Mouse (Mus musculus) forebrain, embryonic 14.5 days (tissue): ENCODE measurements around the gene Gm17606. TPM values are rescaled to one million over a fixed set of nuclear protein-coding genes. Genes with fewer than 3 reads are reported as not detected.
A peak's percentile ranks its signal among the peaks of the same experiment; 100 is the strongest.

Experiments
- ATAC-seq: fragments of 200-750 bp; cut with Nextera tagmentation; 2 replicates; pipeline ENCODE4 v1.8.0; 2017; ENCODE audit warnings: mild to moderate bottlenecking, moderate library complexity
- DNase-seq: peaks from one replicate; pipeline ENCODE4 v3.0.0-alpha.2; 2015; ENCODE audit warnings: low spot score
- H3K27ac ChIP-seq: fragments of 300-500 bp; sonication (generic); 2 replicates; pipeline ENCODE4 v1.5.1; 2014; ENCODE audit warnings: low read depth, mild to moderate bottlenecking, control low read depth, low read length, moderate library complexity
- H3K27me3 ChIP-seq: fragments of 300-500 bp; sonication (generic); replicated peaks from 2 replicates; pipeline ENCODE4 v1.6.1; 2014; ENCODE audit warnings: low read length, control low read depth, mixed read lengths; ENCODE audit not compliant: control insufficient read depth, insufficient read depth
- H3K36me3 ChIP-seq: fragments of 300-500 bp; sonication (generic); 2 replicates; pipeline ENCODE4 v1.6.1; 2014; ENCODE audit warnings: low read length, control low read depth; ENCODE audit not compliant: control insufficient read depth, insufficient read depth
- H3K4me1 ChIP-seq: fragments of 300-500 bp; sonication (generic); 2 replicates; pipeline ENCODE4 v1.6.1; 2014; ENCODE audit warnings: antibody characterized with exemption, low read length, control low read depth; ENCODE audit not compliant: control insufficient read depth, insufficient read depth
- H3K4me2 ChIP-seq: fragments of 300-500 bp; sonication (generic); 2 replicates; pipeline ENCODE4 v1.6.1; 2014; ENCODE audit warnings: mild to moderate bottlenecking, control low read depth, low read length
- H3K4me3 ChIP-seq: fragments of 300-500 bp; sonication (generic); 2 replicates; pipeline ENCODE4 v1.5.1; 2014; ENCODE audit warnings: low read depth, low read length, control low read depth
- H3K9ac ChIP-seq: fragments of 300-500 bp; sonication (generic); 2 replicates; pipeline ENCODE4 v1.6.1; 2014; ENCODE audit warnings: mild to moderate bottlenecking, low read length, control low read depth, moderate library complexity
- H3K9me3 ChIP-seq: fragments of 300-500 bp; sonication (generic); replicated peaks from 2 replicates; pipeline ENCODE4 v1.6.1; 2016; ENCODE audit warnings: low read length, control low read depth, mixed read lengths; ENCODE audit not compliant: control insufficient read depth
- WGBS: fragments of 180-500 bp; shearing (Covaris S2); extraction: QIAGEN DNeasy Blood & Tissue Kit; methylation state at CpG from one replicate; pipeline ENCODE4 v1.1.7; 2014; 5-methylcytosine and 5-hydroxymethylcytosine counted together
- polyA plus RNA-seq: library from polyadenylated mRNA; unstranded; fragments of >200 nt; fragmentation: Nextera tagmentation; extraction: Ambion mirVana; gene quantifications from 2 replicates; pipeline ENCODE4 v1.2.1, GENCODE M21; 2014

The Gm17606 gene
- polyA plus RNA-seq, 1 experiment from 2014 or later, result not detected

- peaks cover 22% of the 10 kb centered on the region for H3K4me1 ChIP-seq
- peak overlapping the region; percentile 74 for H3K4me3 ChIP-seq
- DNase-seq, result peak; percentile 92
- H3K27ac ChIP-seq, result peak overlapping the region; percentile 84
- H3K9ac ChIP-seq, result peak overlapping the region; percentile 91
- H3K9me3 ChIP-seq, result no peaks in the 10 kb centered on the region
- WGBS, result 1% methylated on average over 12 of the region's 12 CpGs
- H3K36me3 ChIP-seq, result peaks cover 64% of the 10 kb centered on the region
- H3K27me3 ChIP-seq, result no peaks in the 10 kb centered on the region
- H3K4me2 ChIP-seq, result peak overlapping the region; percentile 88
- ATAC-seq, result peak; percentile 89
These were observed 12.7 kb downstream of the Gm17606 start for GRCm38 (mm10) chr14:54653496-54653895.

GRCm38 (mm10) chr14:54660009-54660408 lies 19.3 kb downstream of the Gm17606 start:
- peaks cover 99% of the 10 kb centered on the region for H3K36me3 ChIP-seq
- WGBS, result 89% methylated on average over 2 of the region's 2 CpGs
- H3K4me3 ChIP-seq, result no peak overlapping the region

GRCm38 (mm10) chr14:54664477-54665222 lies 23.9 kb downstream of the Gm17606 start:
- Histone ChIP-seq H3K27ac (no peak overlapping the region), H3K27me3 (no peaks in the 10 kb centered on the region), H3K4me1 (no peaks in the 10 kb centered on the region), H3K9me3 (no peaks in the 10 kb centered on the region), H3K9ac (no peak overlapping the region), H3K36me3 (peaks cover 89% of the 10 kb centered on the region), H3K4me3 (no peak overlapping the region), H3K4me2 (no peak overlapping the region)
- 92% methylated on average over 10 of the region's 10 CpGs for WGBS
- no peak for DNase-seq
- ATAC-seq, result no peak

More at GRCm38 (mm10) chr14:54660009-54660408, 19.3 kb downstream of the Gm17606 start:
- Histone ChIP-seq H3K27ac (no peak overlapping the region), H3K9ac (no peak overlapping the region), H3K4me2 (no peak overlapping the region), H3K9me3 (no peaks in the 10 kb centered on the region), H3K27me3 (no peaks in the 10 kb centered on the region), H3K4me1 (no peaks in the 10 kb centered on the region)
- ATAC-seq, result no peak
- no peak for DNase-seq

GRCm38 (mm10) chr14:54669381-54669780 lies 28.6 kb downstream of the Gm17606 start:
- H3K4me1 ChIP-seq, result no peaks in the 10 kb centered on the region
- peak; percentile 41 for DNase-seq
- no peak overlapping the region for H3K4me3 ChIP-seq
- 80% methylated on average over 4 of the region's 4 CpGs for WGBS
- H3K27me3 ChIP-seq, result no peaks in the 10 kb centered on the region
- no peaks in the 10 kb centered on the region for H3K9me3 ChIP-seq
- H3K36me3 ChIP-seq, result peaks cover 78% of the 10 kb centered on the region
- no peak overlapping the region for H3K9ac ChIP-seq
- ATAC-seq, result no peak
- no peak overlapping the region for H3K4me2 ChIP-seq
- no peak overlapping the region for H3K27ac ChIP-seq

GRCm38 (mm10) chr14:54674317-54674716 lies 33.6 kb downstream of the Gm17606 start:
- Histone ChIP-seq H3K9ac (no peak overlapping the region), H3K4me1 (no peaks in the 10 kb centered on the region), H3K9me3 (no peaks in the 10 kb centered on the region), H3K27me3 (no peaks in the 10 kb centered on the region), H3K36me3 (peaks cover 80% of the 10 kb centered on the region), H3K4me2 (no peak overlapping the region), H3K4me3 (no peak overlapping the region), H3K27ac (no peak overlapping the region)
- no peak for ATAC-seq
- 83% methylated on average over 2 of the region's 2 CpGs for WGBS
- no peak for DNase-seq

GRCm38 (mm10) chr14:54676290-54676689 lies 35.5 kb downstream of the Gm17606 start:
- peaks cover 75% of the 10 kb centered on the region for H3K36me3 ChIP-seq
- no peak for ATAC-seq
- 89% methylated on average over 5 of the region's 5 CpGs for WGBS

GRCm38 (mm10) chr14:54678657-54679304 lies 38.0 kb downstream of the Gm17606 start:
- 89% methylated on average over 16 of the region's 16 CpGs for WGBS
- no peak overlapping the region for H3K4me3 ChIP-seq
- H3K27me3 ChIP-seq, result no peaks in the 10 kb centered on the region
- no peaks in the 10 kb centered on the region for H3K4me1 ChIP-seq
- no peak for ATAC-seq
- no peak overlapping the region for H3K9ac ChIP-seq
- no peak overlapping the region for H3K27ac ChIP-seq
- DNase-seq, result no peak
- H3K36me3 ChIP-seq, result peaks cover 70% of the 10 kb centered on the region
- H3K9me3 ChIP-seq, result no peaks in the 10 kb centered on the region
- no peak overlapping the region for H3K4me2 ChIP-seq

More at GRCm38 (mm10) chr14:54676290-54676689, 35.5 kb downstream of the Gm17606 start:
- no peaks in the 10 kb centered on the region for H3K4me1 ChIP-seq
- no peaks in the 10 kb centered on the region for H3K27me3 ChIP-seq
- no peak for DNase-seq
- no peak overlapping the region for H3K9ac ChIP-seq
- no peaks in the 10 kb centered on the region for H3K9me3 ChIP-seq
- H3K4me2 ChIP-seq, result no peak overlapping the region
- H3K4me3 ChIP-seq, result no peak overlapping the region
- H3K27ac ChIP-seq, result no peak overlapping the region

GRCm38 (mm10) chr14:54682396-54682795 lies 41.6 kb downstream of the Gm17606 start:
- Histone ChIP-seq H3K27me3 (no peaks in the 10 kb centered on the region), H3K36me3 (peaks cover 41% of the 10 kb centered on the region), H3K9me3 (no peaks in the 10 kb centered on the region), H3K4me1 (peaks cover 8% of the 10 kb centered on the region), H3K9ac (no peak overlapping the region), H3K4me3 (no peak overlapping the region), H3K4me2 (no peak overlapping the region), H3K27ac (no peak overlapping the region)
- DNase-seq (no peak), ATAC-seq (no peak)
- 87% methylated on average over 3 of the region's 3 CpGs for WGBS

GRCm38 (mm10) chr14:54685471-54685870 lies 44.7 kb downstream of the Gm17606 start:
- Histone ChIP-seq H3K9ac (peak overlapping the region; percentile 91), H3K36me3 (peaks cover 35% of the 10 kb centered on the region), H3K9me3 (no peaks in the 10 kb centered on the region), H3K4me2 (peak overlapping the region; percentile 80), H3K27ac (0 out of 2 replicates have a peak overlapping the region, but pooled peaks have one; percentile 41), H3K4me3 (peak overlapping the region; percentile 78), H3K4me1 (peaks cover 17% of the 10 kb centered on the region), H3K27me3 (no peaks in the 10 kb centered on the region)
- DNase-seq (no peak), ATAC-seq (no peak)
- 15% methylated on average over 8 of the region's 8 CpGs for WGBS
